Mouse (Mus musculus) spleen, embryonic (tissue): ENCODE measurements at regions not wholly inside any gene's neighbourhood (a gene's known extent, or its start where the extent isn't known, plus 50 kb on each side); places are given as distances from the start of the nearest gene placed in this dataset.

Experiments used
- CTCF ChIA-PET: fragments of 350-600 bp; sonication (Branson Sonifier 250); formaldehyde crosslinking; loops from one replicate; lab custom pipeline; 2022; lab: Charles Lee

DNA sequence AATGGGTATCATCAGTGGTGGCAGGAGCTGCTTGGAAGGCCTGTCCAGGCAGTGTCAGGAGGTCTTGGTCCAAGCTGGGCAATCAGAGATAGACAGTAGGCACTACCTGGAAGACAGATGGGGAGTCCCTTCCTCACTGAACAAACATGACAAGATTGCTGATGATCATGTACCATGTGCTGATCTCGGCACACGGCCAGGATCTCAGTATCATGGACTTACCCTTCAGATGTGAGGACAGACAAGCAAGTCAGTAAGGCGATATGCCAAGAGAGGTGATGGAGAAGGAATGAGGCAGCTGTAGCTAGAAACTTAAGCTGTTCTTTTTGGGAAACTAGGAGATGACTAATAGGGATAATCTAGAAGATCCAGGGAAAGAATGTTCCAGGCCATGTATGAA is 238.2 kb downstream of the Rybp start:
- CTCF ChIA-PET = no interaction called here

DNA sequence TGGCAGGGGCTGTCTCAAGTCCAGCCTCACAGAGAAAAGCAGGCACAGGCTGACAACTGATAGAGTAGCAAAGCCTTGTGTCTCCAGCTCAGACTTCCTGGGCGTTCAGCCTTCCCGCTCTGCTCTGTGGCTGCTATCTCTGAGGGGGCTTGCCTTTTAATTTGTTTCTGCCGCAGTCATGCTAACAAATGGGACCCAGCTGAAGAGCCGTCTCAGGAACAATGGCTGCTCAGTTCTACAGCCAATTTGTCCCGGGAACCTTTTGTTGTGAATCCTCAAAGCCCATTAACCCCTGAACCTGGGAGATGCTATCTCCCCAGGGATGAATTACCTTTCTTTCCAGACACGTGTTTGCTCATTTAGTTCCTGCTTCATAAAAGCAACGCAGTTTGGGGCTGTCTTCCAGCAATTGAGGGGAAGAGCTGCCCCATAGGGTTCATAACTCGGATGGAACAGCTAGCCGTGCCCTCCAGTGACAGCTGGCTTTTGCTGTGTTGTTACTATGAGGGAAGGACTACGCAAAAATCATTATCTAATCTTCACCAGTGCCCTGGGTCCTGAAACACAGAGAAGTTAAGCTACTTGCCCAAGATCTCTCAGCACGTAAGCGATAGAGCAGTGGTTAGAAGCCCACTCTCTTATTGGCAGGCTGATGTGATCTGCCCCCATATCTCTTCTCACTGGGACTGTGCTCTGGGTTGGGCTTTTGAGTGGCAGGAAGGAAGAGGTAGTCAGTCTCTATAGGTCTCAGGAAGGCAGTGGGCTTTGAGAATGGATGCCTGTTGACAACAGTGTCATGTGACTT is 240.9 kb downstream of the Rybp start:
- CTCF ChIA-PET = no interaction called here

DNA sequence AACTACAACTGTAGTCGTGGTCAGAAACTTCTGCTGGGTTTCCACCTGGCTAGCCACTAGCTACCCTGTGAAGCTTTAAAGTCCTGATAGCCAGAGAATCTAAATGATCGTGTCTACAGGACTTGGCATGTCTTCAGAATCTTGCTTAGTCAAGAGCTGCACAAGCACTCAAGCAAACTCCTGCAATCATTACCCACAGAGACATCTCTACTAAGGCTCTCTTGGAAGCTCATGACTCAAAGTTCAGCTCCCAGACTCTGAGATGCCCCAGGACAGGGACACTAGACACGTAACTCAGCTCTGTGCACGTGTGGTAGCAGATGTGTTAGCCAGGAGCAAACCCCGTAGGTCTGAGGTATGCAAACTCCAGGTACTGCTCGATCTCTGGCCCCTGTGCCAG is 242.2 kb downstream of the Rybp start:
- CTCF ChIA-PET = no interaction called here

DNA sequence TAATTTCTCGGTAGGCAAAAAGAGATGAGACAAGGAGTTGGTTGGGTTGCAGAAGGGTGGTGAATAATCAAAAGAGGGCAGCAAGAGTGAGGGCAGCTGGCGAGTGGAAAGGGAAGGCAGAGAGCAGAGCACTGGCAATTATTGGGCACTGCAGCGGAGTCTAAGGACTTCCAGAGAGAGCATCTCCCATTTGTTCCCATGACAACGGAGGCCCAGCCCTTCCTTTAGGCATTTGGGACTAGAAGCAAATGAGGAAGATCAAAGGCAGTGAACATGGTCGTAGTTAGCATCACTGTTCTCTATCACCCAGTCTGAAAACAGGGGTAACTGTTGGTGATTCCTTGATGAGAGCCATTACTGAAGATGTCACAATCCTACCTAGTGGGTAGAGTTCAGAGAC is 246.1 kb downstream of the Rybp start:
- CTCF ChIA-PET = no interaction called here

DNA sequence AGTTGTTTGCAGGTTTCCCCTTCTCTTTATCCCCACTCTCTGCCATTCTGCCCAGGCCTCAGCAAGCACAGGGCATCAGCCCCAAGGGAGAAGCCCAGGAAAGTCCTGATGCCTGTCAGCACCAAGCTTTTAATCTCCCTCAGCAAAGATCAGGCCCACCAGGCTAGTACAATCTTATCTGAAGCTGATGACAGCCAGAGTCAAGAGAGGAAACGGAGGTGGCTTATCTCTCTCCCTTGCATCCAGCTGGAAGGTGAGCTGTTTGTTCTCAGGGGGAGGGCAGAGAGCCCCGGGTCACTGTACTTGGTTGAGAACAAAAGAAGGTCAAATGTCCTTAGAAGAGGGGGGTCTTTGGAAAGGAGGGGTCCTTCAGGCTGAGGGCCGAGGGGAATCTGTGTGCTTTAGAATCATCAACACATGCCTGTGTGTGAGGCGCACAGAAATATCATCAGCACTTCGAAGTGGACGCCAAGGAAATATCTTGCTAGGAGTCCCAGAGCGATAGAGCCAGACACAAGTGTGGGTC is 246.8 kb downstream of the Rybp start:
- CTCF ChIA-PET = no interaction called here

DNA sequence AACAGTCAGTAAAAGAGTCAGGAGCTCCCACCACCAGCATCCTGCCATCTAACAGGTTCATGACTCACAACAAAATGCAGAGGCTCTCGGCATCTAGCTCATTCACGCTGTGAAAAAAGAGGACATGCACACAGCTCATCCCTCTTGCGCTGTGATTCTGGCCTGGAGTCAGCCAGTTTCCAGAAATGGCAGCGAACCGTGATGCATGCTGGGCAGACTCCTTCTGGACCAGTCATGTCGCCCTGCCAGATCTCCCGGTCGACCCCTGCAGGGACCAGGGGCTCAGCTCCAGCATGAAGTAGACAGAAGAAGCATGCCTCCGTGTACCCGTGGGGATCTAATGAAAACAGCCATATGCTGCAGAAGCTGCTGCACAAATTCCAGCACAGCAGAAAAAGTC is 254.6 kb downstream of the Rybp start:
- CTCF ChIA-PET = no interaction called here

DNA sequence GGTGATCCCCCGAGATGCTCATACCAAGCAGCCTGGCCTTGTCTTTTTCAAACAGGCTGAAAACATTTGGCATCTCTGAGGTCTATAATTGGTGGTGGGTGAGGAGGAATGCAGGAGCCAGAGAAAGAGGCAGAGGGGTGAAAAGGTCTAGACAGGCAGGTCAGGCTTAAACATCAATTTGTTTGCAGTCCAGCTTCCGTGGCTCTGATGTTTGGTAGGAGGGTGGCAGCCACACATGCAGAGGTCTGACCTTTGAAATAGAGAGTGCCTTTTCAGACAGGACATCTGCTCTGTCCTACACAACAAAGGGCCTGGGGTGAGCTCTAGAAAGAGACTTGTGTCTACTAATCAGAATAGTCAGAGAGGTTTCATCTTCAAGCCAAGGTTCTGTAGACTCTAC is 256.8 kb downstream of the Rybp start:
- CTCF ChIA-PET = no interaction called here

DNA sequence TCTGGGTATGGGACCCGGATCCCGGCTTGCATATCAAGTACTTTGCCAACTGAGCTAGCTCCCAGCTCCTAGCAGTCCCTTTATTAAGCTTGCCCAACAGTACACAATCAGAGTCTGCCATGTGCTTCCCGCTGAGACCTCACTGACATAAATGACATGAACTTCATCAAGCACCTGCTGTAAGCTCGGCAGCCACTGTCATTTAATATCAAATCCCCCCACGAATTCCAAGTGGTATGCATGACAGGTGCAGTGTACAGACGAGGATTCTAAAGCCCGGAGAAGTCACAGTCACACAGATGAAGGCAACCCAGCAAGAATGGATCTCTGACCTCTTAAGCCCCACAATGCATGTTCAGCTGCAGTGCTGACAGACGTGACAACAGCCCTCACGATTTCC is 257.3 kb downstream of the Rybp start:
- CTCF ChIA-PET = no interaction called here

DNA sequence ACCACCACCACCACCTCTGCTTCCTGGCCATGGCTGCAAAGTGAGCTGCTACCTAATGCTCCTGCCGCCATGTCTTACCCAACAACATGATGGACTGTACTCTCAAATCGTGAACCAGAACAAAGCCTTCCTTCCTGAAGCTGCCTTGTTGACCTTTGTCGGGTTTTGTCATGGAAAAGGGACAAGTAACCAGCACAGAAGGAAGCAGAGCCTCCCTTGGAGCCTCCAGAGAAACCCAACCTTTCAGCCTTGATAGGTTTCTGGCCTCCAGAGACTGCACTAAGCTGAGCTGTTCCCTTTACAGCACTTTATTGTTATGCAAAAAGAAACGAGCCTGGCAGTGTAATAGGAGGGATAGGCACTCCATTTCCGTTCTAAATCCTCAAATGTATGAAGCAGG is 259.8 kb downstream of the Rybp start:
- CTCF ChIA-PET = no interaction called here

DNA sequence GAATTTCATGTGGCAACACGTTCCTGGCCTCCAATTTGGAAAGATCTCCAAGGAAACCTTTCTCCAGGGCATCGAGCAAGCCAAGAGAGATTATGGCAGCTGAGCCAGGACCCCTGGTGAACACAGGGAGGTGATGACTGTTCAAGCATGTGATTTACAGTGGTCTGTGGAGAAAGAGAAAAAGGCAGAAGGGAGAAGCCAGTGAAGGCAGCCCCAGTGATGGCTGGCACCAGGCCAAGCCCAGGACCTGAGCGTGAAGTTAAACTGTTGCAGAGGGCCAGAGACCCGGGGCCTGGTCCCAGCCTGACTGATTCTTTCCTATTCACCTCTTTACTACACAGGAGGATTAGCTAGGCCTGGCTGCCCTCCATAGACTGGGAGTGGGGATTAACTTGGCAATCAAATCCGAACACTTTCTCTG is 261.7 kb downstream of the Rybp start:
- CTCF ChIA-PET = no interaction called here

DNA sequence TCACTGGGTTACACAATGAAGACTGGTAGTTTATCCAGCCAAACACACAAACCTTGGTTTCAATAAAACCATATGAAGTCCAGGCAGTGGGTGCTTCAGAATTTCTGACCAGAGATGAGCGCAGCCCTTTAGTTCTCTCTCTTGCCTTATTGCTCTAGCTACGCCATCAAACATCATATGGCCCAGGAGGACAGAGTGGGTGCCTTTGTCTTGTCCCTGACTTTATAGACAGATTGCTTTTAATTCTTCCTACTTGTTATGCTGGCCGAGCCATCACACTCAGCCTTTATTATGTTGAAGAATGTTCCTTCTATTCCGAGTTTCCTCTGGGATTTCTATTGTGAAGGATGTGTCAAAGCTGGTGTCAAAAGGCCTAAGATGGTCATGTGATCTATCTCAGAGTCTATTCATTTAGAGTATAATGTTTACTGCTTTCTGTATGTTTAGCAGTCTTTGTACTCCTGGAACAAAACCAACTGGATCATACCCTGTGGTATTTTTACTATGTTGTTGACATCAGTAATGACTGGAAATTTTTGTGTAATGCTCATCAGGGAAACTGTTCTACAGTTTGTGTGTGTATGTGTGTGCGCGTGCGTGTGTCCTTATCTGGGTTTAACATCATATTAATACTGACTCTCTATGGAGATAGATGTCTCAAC is 263.7 kb downstream of the Rybp start:
- CTCF ChIA-PET = no interaction called here

DNA sequence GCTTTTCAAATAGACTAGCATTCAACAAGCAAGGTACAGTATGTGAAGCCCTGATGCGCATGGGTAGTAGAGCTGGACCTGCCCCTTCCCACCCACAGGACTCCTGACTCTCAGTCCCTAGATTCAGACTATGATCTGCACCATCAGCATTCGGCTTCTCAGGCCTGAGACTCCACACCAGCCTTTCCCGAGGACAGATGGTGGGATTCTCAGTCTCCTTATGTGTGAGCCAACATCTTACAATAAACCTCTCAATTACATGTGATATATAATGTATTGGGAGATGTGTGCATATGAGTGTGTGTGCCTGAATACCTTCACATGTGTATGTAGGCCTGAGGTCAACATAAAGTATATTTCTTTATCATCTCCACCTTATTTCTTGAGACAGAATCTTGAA is 268.3 kb downstream of the Rybp start:
- CTCF ChIA-PET = no interaction called here

DNA sequence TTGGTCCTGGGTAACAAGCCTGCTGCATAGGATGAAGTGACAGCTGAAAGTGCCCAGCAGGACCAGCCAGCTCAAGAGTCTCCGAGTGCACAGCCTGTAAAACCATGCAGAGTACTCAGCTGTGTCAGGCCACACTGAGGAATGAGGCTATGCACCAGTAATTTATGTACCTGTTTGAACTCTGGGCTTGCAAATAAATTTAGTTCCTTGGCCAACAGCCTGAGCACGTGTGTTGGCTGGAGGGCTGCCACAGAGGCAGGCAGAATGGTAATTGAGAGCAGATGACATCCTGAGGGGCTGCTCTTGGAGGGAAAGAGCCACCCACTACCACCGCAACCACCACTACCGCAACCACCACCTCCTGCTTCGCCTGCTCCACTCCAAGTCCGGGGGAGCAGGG is 273.3 kb downstream of the Rybp start:
- CTCF ChIA-PET = no interaction called here

DNA sequence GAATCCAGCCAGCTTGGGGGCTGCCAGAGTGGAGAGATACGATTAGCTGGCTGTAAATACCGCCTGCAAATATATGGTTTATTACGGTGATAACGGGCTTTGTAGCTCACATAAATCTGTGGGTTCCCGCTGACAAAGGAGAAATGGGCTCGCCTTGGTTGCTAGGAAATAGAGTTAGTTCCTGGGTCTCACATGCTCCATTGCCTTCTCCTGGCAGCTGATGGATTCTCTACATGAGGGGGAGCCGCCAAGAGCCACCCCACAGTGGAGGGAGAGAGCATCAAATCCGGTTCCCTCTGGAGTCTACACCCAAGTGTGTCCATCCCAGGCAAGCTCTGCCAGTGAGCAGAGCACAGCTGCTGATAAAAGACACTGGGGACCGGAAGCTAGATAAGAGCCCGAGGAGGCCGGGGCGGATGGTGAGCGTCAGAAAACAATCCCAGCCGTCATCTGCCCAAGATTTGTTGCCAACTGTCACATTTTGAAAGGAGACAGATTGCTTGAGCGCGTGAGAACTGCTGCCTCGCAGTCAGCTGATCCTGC is 275.7 kb downstream of the Rybp start:
- CTCF ChIA-PET = no interaction called here

DNA sequence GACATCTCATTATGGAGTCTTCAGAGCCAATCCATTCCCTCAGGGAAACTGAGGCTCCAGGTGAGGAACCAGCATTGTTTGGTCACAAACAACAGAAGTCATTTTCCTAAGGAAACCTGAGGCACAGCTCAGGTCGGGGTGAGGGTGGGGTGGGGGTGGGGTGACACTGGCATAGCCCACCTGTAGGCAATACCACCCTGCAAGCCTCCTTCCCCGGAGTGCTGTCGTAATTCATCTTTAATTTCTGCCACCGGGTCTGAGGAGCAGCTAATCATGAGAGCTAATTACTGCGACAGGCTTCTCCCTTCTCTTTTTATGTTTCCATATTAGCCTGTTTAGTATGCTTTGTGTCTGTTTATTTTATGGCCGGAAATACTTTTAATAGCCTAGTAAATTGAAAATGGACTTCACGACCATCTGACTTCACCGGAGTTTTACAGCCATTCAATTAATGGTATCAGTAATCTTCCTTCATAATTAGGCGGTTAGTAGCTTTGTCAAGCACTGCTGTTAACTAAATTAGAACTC is 276.3 kb downstream of the Rybp start:
- CTCF ChIA-PET = no interaction called here

DNA sequence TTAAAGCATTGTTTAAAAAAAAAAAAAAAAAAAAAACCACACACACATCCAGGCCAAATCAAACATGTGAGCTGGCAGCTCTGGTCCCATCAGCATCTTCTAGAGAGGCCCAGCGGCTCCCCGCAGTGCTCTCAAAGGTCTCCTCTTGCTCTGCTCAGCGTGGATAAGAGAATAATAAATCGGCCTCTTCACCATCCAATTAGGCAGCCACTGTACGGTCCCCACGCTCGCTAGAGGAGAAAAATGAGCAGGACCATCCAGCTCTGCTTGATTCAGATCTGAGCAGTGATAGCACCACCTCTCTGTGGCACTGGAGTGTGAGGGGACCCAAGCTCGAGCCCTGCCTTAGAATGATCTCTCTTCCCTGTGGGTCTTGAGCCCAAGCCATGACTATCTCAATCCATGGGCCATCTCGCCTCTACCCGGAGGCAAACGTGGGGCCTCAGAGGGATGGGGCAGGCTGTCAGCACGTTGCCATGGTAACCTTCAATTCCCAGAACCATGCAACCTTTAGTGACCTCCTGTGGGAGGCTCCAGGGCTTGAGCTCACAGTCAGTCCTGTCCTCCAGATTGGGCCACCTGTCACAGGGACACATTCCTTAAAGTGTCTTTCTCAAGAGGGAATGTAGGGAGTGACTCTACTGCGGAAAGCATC is 273.6 kb upstream of the Prok2 start:
- CTCF ChIA-PET = no interaction called here

DNA sequence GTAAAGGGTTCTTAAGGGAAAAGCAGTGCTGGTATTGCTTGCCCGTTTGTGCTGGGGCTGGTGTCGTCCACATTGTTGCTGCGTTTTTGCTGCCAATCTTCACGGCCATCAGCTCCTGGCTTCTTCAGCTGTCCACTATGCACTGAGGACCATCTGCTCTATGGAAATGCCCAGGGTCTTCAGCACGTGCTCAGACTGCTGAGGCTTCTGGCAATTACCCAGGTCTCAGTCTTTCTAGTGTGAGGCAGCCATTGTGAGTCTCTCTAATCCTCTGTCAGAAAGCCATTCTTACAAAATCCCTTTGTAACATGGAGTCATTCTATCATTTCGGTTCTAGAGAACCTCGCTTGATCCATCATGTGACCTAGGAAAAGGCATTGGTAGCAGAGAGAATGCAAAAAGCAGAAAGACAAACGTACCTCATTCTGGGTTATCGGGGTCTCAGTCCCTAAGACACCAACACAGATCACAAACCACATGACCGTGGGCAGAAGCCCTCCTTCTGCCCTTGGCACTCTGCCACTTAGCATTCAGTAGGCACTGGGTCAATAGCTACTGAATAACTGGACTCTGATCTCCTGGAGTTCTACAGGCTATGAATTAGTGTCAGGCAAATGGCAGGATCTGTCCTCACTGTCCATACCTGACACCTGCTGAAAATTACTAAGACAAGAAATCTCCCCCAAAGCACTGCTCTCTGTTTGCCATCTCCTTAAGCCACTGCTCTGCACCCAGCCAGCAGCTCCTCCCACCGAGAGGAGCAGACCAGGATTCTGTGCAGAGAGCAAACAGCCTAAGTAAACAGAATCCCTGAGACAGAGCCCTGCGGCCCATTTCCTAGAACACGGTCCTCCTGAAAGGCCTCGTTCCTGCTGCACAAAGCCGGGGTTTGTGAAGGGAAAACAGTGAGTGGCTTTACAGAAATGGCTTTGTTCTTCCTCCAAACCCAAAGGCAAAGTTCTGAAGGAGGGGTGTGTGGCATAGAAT is 270.1 kb upstream of the Prok2 start:
- CTCF ChIA-PET = no interaction called here

DNA sequence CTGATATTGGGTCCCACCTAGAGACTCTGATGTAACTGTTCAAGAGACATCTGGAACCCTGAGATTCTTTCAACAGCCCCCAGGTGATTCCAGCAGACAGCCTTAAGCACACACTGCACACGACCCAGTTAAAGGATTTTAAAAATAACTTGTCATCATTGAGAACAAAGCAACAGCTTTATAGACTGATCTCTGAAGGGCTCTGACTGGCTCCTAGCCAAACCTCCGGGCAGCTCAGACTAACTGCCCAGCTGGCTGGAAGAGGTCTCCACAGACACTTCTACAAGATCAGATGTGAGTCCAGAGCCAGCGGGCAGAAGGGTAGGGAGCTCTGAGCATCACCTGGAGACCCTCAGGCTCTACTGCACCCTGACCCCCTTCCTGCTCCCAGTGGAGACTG is 267.8 kb upstream of the Prok2 start:
- CTCF ChIA-PET = no interaction called here

DNA sequence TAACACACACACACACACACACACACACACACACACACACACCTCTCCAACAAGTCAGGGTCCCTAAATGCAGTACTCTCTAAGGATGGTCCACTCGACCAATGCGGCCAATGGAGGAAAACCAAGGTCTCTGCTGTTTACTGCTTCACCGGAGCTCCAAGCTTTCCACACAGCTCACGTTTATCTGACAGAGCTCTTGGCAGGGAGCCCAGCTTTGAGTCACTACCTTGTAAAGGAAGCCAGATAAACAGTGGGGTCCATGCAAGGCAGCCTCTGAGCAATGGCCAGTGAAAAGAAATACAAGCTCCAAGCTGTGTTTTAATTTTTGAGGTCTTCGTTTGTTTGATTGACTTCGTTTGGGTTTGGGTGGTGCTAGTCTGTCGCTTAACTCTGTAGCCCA is 264.9 kb upstream of the Prok2 start:
- CTCF ChIA-PET = no interaction called here

DNA sequence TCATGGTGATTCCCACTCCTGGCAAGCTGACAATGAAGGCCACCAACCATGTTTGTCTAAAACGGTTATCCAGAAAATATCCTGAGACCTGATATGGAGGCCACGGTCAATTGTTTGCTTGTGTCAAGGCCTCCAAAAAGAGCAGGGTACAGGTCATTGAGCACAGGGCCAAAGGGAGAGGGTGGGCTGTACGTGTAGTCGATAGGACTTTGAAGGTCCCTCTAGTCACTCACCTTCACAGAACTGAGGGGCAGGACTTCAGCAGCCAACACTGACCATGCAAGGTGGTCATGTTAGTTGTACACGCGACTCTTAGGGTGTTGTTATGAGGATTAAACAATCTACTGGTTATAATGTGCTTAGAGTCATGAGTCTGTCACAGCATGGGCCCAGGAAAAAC is 264.4 kb upstream of the Prok2 start:
- CTCF ChIA-PET = no interaction called here

DNA sequence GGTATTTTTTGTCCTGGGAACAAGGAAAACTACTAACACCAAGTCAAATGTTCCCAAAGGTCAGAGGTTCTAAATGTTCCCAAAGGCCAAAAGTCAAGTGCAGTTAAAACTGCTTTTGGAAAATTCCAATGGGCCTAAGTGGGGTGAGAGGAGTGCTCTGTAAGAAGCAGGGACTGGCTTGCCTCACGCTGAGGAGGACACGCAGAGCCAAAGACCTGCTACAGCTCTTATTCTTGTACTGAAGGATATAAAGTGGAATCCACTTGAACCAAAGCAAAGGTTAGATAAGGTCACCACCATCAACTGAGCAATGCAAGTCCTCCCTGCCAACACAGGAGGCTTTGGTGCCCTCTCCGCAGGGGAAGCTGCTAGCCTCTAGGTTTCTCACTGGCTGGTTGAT is 260.3 kb upstream of the Prok2 start:
- CTCF ChIA-PET = no interaction called here
